Mouse (Mus musculus) urinary bladder, adult 2 months (tissue): ENCODE results near the gene Zbtb33. TPM values are rescaled to one million over a fixed set of nuclear protein-coding genes. Genes with fewer than 3 reads are reported as not detected.

Experiments
- polyA plus RNA-seq: library from polyadenylated mRNA; depleted of rRNA; stranded (reverse); fragments of >200 nt; gene quantifications from 2 replicates; pipeline ENCODE4 v1.2.3, GENCODE M21; 2012; rRNA removed

Gene Zbtb33
- polyA plus RNA-seq, 1 experiment, result 8.9 TPM

Other genes starting within 250 kb of the Zbtb33 start
- not detected in 2 replicates for gene Btg1-ps1, start 171.0 kb upstream of the Zbtb33 start, polyA plus RNA-seq
- gene Btg1-ps2, start 146.7 kb upstream of the Zbtb33 start, polyA plus RNA-seq, result not detected in 2 replicates
- not detected in 2 replicates for gene Rhox10, start 123.3 kb upstream of the Zbtb33 start, polyA plus RNA-seq
- gene Rhox11, start 104.7 kb upstream of the Zbtb33 start, polyA plus RNA-seq, result not detected in 2 replicates
- gene Rhox12, start 78.9 kb upstream of the Zbtb33 start, polyA plus RNA-seq, result not detected in 2 replicates
- gene Rhox13, start 68.6 kb upstream of the Zbtb33 start, polyA plus RNA-seq, result not detected in 2 replicates
- 5.6 and 6.0 TPM in 2 replicates for gene Tmem255a, start 62.6 kb downstream of the Zbtb33 start, polyA plus RNA-seq
- not detected in 2 replicates for gene Atp1b4, start 126.4 kb downstream of the Zbtb33 start, polyA plus RNA-seq